Mouse (Mus musculus): ENCODE measurements around the gene Unc119.

The Unc119 gene

DNA sequence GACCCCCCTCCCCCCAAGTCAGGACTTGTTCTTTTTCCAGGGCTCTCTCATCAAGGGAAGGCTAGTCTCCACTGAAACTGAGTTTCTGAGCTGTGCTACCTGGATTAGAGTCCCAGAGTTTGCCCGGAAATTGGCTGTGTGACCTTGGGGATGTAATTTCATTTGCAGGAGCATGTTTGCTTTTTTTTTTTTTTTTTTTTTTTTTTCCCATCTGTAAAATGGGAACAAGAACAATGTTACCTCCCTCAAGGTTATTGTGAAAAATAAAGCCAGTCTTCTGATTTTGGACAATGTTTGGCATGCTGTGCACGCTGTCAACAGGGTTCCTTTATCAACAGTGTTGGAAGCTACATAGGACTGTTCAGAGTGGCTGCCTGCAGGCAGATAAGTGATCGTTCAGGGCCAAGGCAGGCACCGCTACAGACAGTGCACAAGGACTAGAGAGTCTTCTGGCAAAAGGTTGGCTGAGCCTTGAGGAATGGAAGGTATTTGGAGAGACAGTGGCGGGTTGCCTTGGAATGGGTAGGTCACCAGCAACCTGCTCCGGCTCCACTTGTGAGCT lies 1.1 kb downstream of the Unc119 start:
- DNase-seq (ENCODE audit: low read depth), result no peak

DNA sequence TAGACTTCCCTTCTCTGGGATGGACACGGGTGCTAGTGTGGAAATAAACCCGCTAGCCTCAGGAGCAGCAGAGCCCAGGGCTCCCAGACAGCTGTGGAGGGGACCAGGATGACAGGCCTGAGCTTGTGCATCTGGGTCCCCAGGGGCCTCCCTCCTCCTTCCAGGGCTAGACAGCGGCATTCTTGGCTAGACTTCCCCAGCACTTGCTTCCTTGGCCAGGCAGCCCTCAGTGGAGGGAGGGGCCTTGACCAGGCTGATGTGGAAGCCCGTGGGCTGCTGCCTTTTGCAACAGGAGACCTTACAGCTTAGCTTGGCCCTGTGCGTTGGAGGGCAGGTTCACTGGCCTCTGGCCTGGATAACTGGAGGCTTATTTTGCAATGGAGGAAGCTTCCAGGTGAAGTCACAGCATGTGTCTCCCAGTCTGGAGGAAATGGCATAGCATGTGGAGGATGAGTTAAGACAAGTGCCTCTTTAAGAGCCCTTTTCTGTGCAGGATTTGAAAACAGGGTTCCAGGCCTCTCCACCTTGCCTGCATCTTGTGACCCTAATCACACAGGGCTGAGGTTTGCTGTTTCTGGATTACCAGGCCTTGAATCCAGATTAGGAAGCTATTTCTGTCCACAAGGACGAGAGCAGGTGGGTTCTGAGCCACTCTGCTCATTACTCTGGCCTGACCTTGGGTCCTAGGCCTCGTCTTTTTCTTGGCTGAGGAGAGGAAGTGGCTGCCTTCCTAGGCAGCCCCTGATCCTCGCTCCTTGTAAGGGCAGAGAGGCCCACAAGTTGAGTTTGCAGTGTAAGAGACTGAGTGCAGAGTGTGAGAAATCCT lies 1.8 kb downstream of the Unc119 start:
- peak; percentile 36 for DNase-seq (ENCODE audit: low read depth)

DNA sequence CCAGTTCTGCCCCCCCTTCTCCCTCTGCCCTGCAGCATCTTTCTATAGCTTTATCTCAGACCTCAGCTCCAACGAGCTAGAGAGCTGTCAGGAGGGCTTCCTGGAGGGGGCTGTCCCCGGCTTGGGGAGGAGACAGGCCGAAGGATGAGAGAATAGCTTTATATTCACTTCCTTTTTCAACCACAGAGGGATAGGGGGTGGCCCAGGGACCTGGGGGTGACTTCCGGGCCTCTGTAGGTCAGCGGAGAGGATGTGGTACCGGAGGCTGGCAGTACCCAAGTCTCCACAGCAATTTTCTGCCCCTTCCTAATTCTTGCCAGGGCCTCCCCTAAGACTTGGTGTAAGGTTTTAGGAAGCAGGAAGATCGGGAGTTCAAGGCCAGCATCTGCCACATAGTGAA lies 2.5 kb downstream of the Unc119 start:
- DNase-seq (ENCODE audit: low read depth), result peak; percentile 82

DNA sequence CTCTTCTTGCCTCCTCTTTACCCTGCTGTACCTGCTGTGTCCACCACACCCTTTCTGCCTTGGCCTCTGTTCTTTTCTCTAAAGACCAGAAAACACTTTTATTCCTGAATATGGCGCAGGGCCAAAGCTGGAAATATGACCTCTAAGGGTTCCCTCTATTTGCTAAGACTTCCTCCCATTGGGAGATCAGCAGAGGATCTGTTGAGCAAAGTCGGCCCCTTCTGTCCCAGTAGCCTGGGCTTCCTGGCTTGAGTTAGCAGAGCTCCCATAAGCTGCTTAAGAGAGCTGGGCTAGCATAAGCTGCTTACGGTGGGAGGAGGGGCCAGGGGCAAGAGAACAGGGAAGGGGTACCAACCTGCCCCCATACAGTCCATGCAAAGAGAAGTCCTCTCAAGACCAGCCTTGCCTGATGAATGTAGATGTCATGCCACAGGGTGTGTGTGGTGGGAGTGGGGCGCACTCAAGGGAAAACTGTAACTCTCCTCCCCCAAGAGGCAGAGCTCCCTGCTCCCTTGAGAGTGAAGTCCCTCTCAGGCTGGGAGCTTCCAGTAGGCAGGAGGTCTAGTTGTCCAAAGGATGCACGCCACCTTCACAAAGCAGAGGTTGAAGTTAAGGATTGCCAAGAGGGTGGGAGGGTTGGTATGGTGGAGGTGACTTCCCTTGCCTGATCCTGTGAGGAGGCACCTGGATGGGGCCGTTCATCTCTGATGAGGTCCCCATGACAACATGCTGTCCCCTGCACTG lies 3.2 kb downstream of the Unc119 start:
- DNase-seq (ENCODE audit: low read depth), result peak; percentile 39

DNA sequence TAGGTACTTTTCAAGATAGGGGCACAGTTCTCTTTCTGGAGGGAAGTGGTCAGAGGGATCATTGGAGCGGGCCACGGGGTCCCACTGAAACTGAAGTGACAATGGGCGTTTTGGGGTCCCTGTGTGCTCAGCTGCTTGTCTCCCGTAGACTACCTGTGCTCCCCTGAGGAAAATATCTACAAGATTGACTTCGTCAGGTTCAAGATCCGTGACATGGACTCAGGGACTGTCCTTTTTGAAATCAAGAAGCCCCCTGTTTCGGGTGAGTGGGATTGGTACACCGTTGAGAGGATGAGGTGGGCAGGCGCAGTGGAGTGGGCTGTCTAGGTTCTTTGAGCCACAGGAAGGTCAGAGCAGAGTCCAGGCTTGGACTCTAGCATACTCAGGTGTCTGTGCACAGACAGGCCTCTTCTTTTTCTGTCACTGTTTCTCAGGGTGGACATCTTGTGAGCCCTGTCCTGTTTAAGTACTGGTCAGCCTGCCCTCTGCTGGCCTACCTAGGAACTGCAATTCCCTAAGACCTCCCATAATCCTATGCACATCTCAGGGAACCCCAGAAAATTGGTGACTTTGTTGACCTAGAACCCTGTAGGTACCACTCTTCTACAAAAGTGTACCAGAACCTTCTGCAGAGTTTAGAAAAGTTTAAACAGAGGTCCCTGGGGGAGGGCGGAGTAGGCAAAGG lies 3.9 kb downstream of the Unc119 start:
- peak; percentile 88 for DNase-seq (ENCODE audit: low read depth)

DNA sequence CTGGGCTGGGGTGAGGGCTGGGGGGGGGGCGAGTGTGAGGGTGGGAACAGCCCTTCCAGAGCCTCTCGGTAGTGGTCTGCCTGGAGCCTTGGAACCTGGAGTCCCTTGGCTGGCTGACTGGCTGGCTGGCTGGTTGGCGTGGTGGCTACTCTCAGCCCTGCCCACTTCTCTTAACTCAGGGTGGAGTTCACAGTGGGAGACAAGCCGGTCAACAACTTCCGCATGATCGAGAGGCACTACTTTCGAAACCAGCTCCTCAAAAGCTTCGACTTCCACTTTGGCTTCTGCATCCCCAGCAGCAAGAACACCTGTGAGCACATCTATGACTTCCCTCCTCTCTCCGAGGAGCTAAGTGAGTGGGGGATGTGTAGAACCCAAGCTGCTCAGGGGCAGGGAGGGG lies 4.6 kb downstream of the Unc119 start:
- no peak for DNase-seq (ENCODE audit: low read depth)

DNA sequence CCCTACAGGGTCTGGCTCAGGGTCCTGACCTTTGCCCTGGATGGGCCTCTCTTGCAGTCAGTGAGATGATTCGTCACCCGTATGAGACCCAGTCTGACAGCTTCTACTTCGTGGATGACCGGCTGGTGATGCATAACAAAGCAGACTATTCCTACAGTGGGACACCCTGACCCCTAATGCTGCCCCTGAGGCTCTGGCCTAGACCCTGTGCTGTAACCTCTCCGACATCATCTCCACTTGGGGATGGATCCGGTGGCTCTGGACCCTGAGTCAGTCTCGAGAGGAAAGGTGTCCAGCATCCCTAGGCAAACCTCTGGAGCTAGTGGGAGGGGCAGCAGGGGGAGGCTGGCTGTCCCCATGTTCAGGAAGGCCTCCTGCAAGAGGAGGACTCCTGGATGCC lies 5.2 kb downstream of the Unc119 start:
- no peak for DNase-seq (ENCODE audit: low read depth)

DNA sequence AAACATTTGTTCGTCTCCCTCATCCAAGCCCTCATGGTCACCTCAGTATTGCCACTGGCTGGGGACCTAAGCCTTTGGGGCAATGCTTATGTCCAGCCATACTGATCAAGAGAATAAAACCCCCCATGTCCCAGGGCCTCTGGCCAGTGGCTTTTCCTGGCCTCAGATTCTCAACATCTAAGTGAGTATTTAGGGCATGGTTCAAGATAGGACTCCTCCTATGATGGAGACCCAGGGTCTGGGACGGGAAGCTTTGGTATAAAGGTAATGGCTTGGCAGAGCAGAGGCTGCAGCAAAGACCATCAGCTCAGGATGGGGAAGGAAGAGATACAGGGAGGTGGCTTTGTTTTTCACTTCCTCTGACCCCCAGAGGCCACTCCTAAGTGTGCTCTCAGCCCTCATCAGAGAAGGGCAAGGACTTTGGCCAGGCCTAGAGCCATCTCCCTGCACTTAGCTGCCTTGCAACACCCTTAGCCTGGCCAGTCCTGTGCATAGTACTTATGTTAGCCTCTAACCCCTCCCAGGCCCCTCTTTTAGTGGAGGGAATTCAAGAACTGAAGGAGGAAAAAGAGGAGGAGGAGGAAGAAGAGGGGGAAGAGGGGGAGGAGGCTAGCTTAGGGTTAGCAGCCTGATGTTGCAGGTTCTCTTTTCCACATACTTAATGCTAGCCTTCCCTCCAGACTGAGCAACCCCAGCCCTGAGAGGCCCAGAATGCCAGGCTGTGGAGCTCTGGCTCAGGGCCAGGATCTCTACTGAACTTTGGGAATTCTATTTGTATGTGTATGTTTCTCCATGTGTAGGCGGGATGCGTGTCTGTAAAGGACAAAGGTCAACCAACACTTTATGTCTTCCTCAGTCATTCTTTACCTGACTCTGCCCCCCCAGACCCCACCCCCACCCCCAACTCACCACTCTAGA lies 6.4 kb downstream of the Unc119 start:
- DNase-seq (ENCODE audit: low read depth), result no peak

DNA sequence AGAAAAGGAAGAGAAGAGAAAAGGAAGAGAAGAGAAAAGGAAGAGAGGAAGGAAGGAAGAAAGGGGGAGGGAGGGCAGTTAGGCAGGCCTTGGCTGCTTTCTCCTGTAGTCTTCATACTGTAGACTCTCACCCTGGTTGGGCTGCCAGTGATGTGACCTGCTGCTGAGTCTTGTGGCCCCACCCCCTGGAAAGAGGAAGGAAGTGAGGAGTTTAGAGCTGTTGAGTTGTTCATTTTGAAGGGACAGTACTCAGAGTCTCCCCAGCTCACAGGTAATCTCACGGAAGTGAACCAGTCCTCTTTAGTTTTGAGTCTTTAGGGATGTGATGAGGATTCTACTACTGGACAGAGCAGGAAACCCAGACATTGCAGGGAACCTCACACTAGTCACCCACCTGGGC lies 9.8 kb downstream of the Unc119 start:
- peak; percentile 32 for DNase-seq (ENCODE audit: low read depth)

DNA sequence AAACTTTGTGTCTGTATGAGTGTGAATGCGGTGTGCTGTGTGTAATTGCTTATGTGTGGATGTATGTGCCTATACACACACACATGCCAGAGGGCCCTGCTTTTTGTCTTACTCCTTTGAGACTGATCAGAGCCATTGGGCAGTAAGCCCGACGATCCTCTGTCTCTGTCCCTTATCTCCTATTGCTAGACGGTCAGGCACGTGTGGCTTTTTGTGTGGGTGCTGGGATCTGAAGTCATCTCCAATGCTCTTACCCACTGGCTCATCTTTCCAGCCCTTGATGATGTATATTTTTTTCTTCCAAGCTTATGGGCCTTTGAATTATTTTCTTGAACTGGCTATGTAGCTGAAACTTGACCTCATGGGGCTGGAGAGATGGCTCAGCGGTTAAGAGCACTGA lies 11.6 kb downstream of the Unc119 start:
- no peak for DNase-seq (ENCODE audit: low read depth)

DNA sequence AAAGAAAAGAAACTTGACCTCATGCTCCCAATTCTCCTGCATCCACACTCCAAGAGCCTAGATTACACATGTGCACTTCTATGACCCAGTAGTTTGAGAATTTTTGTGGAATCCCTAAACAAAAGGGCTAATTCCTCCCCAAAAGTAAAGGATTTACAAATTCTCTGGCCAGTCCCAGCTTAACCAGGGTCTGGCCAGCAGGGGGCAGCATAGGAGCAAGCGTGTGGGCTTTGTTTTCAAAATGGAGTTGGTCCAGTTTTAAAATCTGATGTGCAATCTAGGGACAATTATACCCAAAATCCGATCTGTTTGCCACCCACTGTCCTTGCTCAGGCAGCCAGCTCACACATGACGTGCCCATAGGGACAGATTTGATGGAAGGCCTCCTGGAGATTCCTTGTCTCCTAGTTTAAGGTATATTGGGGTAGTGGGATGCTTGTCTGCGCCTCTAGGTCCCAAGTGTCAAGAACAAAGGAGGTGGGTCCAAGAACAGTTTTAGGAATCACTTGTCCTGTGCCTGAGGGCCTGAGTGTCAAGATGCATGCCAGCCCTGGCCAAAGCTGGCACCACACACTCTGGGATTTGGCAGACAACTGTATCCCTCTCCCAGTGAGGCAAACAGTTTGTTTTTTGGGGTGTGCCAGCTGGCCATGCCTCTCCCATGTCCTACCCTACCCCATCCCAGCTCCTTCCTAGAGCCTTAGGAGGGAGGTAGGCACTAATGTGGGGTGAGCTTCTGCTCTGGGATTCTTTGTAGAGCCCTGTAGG lies 12.4 kb downstream of the Unc119 start:
- peak; percentile 84 for DNase-seq (ENCODE audit: low read depth)

DNA sequence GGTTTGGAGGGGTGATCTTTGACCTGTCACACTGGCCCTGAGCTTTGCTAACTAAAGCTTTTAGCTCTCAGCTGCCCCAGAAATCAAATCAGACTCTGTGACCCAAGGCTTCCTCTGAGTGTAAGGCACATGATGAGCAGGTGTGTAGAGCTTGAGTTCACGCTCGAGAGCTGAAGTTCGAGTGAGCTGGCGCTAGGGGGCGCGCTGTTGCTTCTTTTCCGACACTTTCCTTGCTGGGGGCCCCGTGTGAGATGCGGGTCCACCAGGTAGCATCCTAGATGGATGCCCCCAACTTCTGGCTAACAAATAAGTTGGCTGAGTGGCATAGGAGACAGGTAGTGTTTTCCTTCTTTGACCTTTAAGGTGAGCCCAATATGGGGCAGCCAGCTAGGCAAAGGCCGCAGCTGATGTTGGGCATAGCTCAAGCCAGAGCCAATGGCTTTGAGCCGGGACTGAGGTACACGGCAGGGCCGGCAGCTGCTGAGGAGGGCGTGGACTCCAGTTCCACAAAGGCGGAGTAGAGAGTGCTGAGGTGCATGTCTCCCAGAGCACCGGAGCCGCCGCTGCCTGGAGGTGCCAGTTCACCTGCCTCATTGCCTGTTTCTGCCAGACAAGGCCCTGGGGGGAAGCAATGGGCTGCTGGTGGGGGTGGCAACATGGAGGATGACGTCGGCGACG lies 15.2 kb downstream of the Unc119 start:
- peak; percentile 72 for DNase-seq (ENCODE audit: low read depth)

DNA sequence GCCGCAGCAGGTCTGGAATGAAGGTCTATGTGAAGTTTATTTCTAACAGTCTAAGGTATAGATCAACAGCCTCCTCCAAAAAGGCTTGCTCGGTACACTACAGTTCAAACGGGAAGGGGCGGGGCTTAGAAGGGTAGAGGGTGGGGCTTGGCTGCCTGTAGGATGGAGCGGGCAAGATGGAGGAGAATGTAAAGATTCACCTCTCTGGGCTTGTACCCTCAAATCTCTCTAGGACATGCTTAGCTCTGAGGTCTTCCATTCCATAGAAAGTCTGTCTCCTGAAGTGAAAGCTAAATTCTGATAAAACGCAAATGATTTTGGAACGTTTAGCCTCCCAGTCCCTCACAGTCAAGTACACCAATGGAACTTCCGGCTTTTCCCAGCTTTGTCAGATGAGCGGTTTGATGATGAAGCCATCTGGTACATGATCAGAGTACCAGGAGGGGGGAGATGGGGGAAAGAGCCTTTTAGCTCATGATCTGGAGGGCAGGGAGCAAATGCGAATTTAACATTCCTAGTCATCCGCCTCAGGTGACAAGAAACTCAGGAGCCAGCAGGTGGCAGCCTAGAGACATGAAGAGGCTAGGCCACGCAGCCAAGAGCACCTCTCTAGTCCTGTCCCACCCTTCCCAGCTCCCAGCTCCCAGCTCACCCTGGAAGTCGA lies 17.0 kb downstream of the Unc119 start:
- DNase-seq (ENCODE audit: low read depth), result peak; percentile 91

DNA sequence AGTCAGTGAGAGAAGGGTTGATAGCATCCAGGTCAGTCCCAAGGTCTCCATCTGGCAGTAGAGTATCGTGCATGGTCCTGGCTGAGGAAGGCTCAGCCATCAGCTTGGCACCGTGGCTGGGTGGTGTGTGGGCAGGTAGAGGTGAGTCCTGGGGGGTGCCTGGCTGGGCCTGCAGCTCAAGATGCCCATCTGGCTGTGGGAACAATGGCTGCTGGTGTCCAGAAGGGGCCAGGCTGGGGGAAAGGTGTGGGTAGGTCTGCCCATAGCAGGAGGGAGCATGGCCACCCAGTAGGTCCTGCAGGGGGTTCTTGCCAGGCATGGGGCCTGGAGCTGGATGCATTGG lies 17.5 kb downstream of the Unc119 start:
- no peak for DNase-seq (ENCODE audit: low read depth)

DNA sequence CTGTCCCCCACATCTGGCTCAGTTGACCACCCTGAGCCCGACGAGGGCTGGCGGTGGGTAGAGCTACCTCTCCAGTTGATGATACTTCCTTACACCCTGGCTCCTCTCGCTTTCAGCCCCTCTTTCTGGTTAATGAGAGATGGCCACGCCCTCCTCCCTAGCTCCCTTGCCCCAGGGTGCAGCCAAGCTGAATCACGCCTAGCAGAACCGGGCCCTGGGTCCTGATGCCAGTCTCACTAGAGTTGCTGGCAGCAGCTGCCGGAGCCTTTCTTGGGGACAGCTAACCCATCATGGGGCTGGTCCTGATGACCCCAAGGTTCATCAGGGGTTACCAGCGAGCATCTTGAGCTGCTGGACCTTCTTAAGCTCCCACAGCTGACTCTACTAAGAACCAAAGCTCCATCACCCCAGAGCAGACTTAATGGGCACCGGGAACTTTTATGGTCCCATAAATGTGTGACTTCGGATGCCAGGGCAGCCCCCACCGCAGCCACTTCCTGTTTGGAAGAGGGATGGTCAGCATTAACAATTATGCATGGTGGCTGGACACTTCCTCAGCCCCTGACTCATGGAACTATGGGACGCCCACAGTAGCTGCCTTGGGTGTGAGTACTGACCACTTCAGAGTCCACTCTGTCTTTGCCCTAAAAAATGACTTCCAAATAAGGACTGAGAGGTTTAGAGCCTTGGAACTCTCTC lies 20.2 kb downstream of the Unc119 start:
- no peak for DNase-seq (ENCODE audit: low read depth)

DNA sequence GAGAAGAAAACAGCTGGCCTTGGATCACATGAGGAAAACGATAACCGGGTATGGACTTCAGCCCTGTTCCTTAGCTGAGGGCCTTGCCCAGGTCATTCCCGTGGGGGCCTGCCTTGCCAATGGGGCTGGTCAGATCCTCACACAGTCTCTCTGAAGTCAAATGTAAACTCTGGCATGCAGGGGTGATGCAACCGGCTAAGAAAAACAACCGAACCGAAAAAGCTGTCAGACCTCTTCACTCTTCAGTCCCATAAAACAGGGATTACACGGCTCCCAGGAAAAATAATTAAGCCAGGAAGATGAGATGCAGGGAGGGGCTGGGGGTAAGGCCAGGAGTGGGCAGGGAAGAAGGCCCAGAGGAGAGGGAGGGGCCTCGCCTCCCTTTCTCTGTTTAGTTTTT lies 20.8 kb downstream of the Unc119 start:
- DNase-seq (ENCODE audit: low read depth), result no peak

DNA sequence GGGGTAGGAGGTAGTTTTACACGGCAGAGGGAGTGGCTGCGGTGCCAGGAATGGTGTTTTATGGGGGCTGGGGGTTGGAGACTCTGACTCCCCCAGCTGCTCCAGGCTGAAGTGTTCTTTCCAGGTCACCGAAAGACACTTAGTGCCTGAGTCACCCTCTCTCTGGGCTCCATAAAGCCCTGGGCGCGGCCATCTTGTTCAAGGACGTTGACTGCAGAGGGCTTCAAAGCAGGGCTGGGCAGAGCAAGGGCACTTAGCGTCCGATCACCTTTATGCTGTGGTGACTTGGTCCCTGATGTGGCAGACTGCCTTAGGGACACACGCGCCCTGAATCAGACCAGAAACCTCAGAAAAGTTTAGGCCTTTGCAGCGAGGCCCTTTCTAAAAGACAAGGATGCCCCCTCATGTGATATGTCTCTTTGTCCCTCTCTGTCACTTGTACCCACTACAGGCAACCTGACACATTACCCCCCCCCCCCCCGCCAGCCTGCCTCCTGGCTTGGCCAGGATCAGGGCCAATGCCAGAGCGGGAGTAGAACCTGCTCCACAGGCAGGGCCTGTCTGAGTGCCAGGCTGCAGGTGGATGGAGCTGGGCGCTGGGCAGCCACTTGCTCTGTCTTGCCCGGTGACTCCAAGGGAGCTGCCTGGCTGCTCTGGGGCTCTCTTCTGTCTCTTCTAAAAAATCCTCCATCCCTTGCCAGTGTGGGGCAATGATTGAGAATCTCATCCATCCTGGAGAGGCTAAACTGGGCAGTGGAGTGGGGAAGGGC lies 24.4 kb downstream of the Unc119 start:
- no peak for DNase-seq (ENCODE audit: low read depth)

DNA sequence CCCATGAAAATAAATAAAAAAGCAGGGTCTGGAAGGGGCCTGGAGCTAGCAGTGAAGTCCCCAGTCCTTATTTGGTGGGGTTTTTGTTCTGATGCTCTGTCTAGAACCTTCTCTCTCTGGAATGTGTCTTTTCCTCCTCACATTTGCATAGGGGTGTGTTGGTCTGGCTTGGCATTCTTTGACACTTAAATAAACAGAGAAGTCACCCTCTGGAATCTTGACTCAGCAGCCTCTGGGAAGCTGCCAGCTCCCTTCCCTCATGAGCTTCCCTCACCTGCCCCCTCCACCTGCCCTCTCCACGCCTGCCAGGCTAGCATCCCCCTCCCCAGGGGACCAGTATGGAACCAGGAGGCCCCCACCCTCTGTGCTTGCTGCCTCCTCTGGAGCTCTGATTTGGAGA lies 27.1 kb downstream of the Unc119 start:
- DNase-seq (ENCODE audit: low read depth), result no peak

All from induced T-regulatory cell, adult 2 months (primary cell).